25 mouse cellular contexts compared by ENCODE assay signal in genomic region chr16:6853796-6854195, GRCm38 (mm10).
"Had no signal": no experiment of that assay in that cellular context is flagged by ENCODE, and none has a peak within 500 bp of the region (broad histone marks: within the 10 kb centered on the region; RNA-seq: fewer than 3 reads in every experiment).

No protein-coding gene starts in this region.

- H3K4me3 ChIP-seq: heart, embryonic 10.5 days; heart, embryonic 12.5 days; hindbrain, embryonic 10.5 days; hindbrain, embryonic 12.5 days; intestine, embryonic 15.5 days; left cerebral cortex, adult 2 months; limb, embryonic 10.5 days; limb, embryonic 12.5 days; liver, embryonic 13.5 days; liver, embryonic 15.5 days had no signal

- H3K27ac ChIP-seq: heart, embryonic 10.5 days; hindbrain, embryonic 10.5 days; hindbrain, embryonic 12.5 days; hindbrain, embryonic 14.5 days; intestine, embryonic 15.5 days; left cerebral cortex, adult 2 months; limb, embryonic 10.5 days; limb, embryonic 12.5 days; liver, embryonic 13.5 days; liver, embryonic 15.5 days had no signal

- DNase-seq: gastrocnemius, postnatal 10 days; gastrocnemius, postnatal 25 days; heart, adult 18-20 months; heart, postnatal 10 days; heart, postnatal 4 days; kidney, adult 18-20 months; kidney, adult 8-10 months; kidney, postnatal 10 days; kidney, postnatal 25 days; kidney, postnatal 4 days; liver; liver, embryonic 13.5 days had no signal

- ATAC-seq: hindbrain, embryonic 16.5 days; inflammation-experienced regulatory T-cells, adult 6 months; intestine, embryonic 15.5 days; intestine, postnatal 0 days had no signal
